Mouse (Mus musculus): Measurements from ENCODE around the gene Gm9945.

Gene Gm9945

DNA sequence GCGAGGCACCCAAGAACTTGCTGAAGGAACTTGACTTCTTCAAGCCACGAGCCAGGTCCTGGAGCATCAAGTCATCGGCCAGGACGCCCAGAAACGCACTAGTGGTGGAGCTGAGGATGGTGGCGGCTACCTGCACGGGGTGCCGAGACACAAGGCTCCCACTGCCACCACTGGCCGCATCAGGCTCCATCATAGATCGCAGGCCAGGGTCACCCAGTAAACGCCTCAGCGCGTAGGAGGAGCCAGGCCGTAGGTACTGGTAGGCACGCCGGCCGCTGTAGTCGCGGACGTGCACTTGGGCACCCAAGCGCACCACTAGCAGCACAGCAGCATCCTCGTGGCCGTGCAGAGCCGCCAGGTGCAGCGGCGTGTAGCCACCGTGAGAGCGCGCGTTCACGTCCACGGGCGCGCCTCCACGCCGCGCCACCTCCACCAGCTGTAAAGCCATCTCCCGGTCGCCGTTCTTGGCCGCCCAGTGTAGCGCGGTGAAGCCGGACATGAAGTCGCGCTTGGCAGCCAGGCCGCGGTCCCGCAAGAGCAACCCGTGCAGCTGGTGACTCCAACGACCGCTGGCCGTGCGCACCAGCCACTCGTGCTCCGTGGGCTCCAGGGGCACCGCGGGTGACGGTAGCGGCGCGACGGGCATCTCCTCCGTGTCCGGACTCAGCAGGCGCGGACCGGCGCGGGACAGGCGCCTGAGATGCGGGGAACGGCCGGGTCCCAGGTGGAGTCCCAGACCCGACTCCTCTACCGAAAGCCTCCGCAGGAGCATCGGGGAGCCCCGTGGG lies 1.4 kb upstream of the Gm9945 start:
- no peak for TF ChIP-seq GATA4 (IDR thresholded peaks at IDR 0.05; ENCODE audit: insufficient replicate concordance, low read length)

DNA sequence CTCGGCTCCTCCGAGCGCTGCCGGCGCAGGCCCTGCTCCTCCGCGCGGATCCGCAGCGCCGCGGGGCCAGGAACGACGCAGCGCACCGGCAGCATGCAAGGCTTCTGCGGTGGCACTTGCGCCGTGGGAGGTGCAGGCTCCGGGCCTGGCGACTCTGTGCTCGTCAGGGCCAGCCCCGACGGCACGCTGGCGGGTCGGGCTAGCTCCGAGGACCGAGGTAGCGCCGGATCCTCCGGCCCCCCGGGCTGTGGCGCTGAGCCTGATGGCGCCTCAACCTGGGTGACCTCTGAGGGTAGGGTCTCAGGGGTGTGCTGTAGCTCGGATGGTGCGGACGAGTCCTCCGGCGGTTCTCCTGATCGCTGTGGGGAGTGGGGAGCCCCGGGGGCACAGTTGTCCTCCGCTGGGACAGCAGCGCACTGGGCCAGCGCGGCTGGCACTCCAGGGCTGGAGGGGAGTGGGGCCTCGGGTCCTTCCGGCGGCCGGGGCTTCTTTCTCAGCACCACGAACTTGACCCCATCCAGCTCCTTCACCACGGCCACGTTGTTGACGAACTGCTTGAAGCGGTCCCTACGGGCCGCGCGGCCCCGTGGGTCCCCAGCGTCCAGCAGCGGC lies 689 bp upstream of the Gm9945 start:
- no peak for TF ChIP-seq GATA4 (IDR thresholded peaks at IDR 0.05; ENCODE audit: insufficient replicate concordance, low read length)

DNA sequence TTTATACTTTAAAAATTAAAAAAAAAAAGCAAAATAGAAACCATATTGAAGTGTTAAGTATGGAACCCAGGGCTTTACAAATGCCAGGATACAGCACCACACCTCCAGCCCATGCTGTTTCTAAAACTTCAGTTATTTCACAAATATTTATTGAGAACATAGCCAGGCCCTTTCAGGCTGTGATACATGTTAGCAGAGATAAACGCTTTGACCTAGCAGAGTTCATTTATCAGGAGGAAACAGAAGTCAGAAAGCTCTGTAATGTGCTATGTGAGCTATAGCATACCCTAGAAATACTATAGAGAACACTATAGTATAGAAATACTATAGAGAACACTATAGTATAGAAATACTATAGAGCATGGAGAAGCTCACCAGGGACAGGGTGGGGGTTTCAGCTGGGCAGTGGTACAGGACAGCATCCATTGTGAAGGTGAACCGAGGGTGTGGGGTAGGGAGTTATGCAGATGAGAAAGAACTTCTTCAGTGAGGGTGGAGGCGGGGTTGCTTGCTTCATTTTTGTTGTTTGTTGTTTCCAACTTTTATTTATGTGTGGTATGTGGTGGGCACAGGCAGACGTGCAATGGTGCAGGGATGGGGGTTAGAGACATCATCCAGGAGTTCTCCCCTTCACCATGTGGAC lies 1.2 kb downstream of the Gm9945 start:
- TF ChIP-seq GATA4 (IDR thresholded peaks at IDR 0.05; ENCODE audit: insufficient replicate concordance, low read length), result no peak

DNA sequence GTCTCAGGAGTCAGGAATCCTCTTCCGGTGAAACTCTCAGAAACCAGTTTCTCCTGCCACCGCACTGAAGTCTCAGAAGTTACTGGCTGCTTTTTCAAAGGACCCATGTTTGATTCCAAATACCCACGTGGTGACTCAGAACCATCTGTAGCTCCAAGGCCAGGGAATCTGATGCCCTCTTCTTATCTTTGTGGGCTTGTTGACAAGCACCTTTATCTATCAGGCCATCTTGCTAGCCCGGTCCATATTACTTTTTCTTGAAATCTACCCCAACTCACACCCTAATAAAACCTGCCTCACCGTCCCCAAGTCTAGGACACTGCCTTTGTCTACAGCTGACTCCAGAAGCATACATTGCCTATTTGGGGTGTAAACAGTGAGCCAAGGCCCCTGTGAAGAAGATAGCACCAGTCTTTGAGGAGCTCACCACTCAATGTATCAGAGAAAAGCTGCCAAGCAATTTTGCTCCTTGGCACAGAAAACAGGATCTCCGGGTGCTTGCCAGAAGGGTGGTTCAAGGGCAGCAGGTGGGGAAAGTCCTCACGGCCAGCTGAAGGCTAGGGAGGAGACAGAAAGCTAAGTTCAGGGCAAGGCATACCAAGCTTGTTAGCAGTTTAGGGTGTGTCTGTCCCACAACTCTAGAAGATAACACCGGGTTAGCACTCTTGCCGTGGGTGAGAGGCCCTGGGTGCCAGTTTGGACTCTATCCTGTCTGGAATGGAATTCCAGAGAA lies 3.4 kb downstream of the Gm9945 start:
- no peak for TF ChIP-seq GATA4 (IDR thresholded peaks at IDR 0.05; ENCODE audit: insufficient replicate concordance, low read length)

DNA sequence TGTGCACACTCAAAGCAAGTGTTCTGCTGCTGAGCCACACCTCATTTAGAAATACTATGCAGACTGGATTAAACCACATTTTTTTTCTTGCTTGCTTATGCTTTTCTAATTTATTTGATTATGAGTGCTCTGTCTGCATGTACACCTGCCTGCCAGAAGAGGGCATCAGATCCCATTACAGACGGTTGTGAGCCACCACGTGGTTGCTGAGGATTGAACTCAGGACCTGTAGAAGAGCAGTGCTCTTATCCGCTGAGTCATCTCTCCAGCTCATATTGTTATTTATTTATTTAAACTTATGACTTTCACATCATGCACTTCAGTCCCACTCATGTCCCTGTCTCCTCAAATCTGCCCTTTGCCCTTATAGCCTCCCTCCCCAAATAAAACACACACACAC lies 5.8 kb downstream of the Gm9945 start:
- TF ChIP-seq GATA4 (IDR thresholded peaks at IDR 0.05; ENCODE audit: insufficient replicate concordance, low read length), result no peak

DNA sequence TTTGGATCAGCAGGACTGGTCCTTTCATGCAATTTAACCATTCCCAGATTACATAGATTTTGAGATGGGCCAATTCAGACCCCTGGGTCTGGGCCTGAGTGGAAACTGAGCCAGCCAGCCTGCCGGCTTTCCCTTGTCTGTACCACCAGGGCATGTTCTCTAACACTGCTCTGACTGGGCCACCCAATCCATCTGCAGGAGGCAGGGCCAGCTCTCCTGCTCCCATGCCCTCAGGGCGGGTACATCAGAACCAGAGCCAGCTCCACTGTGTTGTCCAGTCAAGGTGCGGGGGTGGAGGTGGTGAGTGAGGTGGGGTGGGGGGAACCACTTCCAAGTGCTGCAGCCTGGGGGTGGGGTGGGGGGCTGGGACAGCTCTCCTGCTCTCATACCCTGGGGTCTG lies 6.4 kb downstream of the Gm9945 start:
- TF ChIP-seq GATA4 (IDR thresholded peaks at IDR 0.05; ENCODE audit: insufficient replicate concordance, low read length), result no peak

DNA sequence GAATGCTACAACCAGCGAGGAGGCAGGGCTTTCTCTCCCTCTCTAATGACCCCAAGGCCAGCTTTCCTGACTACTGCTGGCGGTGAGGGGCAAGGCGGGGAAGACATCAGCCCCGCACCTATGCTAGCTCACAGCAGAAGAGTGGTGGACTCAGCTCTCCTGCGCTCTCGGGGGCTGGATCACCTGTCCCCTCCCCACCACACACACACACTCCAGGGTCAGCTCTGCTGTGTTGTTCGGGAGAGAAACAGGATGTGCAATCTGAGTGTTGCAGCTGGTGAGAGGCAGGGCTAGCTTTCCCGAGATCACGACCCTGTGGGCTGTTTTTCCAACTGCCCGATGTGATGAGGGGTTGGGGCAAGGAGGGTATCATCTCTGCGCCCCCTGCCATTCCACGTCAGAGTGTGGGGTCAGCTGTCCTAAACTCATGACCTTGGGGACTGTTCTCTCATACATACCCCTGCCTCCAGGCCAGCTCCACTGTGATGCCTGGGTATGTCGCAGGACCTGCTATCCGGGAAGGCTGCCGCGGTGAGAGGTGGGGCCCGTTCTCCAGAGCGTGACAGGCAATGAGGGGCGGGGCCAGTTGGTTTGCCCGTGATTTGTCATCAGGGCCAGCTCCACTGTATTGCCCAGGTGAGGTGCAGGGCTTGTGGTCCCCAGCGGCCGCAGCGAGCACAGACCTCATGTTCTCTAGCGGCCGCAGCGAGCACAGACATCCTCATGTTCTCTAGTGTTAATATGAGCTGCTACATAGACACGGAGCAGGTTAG lies 7.0 kb downstream of the Gm9945 start:
- no peak for TF ChIP-seq GATA4 (IDR thresholded peaks at IDR 0.05; ENCODE audit: insufficient replicate concordance, low read length)

DNA sequence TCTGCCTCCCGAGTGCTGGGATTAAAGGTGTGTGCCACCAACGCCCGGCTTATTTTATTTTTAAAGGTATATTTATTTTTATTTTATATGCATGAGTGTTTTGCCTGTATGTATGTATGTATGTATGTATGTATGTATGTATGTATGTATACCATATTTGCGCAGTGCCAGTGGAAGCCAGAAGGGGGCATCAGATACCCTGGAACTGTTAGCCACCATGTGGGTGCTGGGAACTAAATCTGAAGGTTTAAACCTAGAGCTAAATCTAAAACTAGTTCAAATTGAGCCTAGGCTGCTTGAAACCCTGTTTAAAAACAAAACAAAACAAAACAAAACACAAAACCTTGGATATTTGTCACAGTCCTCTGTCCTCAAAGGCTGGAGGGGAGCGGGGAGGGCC lies 9.0 kb downstream of the Gm9945 start:
- no peak for TF ChIP-seq GATA4 (IDR thresholded peaks at IDR 0.05; ENCODE audit: insufficient replicate concordance, low read length)

DNA sequence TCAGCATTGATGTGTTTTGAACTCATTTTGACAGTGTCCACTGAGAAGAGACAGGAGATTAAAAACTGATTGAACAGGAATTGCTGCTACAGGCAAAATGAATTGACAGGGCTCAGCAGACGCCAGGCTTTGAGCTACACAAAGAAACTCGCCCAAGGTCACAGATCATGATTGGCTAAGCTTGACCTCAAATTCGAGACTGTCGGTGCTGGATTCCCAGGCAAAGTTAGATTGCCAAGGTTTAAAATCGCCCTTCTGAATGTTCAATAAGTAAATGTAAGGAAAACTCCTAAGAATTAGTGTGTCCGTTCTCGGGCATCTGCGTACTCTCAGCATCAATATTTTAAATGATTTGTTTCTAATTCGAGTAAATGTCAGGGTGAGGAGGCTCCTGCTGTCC lies 9.5 kb downstream of the Gm9945 start:
- no peak for TF ChIP-seq GATA4 (IDR thresholded peaks at IDR 0.05; ENCODE audit: insufficient replicate concordance, low read length)

DNA sequence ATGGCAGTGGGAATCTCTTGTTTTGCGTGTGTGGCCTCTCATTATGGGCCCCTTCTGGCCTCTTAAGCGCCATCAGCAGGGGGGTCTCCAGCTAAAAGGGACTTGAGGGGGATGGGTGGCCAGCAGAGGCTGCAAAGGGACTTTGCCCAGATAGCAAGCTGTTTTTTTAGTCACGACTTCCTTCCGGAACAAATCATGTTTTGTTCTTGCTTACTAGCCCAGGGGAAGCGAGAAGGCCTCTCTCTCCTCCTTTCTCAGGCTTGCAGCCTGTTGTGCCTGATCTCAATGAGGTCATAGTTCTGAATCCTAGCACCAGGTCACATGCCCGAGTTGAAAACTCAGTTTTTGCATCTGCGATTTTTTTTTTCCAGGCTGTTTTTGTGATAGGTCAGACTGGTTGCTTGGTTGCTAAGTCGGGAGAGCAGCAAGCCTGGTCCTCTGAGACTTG lies 12.0 kb downstream of the Gm9945 start:
- TF ChIP-seq GATA4 (IDR thresholded peaks at IDR 0.05; ENCODE audit: insufficient replicate concordance, low read length), result peak; percentile 22; the same call in 1 of the 2 replicates

DNA sequence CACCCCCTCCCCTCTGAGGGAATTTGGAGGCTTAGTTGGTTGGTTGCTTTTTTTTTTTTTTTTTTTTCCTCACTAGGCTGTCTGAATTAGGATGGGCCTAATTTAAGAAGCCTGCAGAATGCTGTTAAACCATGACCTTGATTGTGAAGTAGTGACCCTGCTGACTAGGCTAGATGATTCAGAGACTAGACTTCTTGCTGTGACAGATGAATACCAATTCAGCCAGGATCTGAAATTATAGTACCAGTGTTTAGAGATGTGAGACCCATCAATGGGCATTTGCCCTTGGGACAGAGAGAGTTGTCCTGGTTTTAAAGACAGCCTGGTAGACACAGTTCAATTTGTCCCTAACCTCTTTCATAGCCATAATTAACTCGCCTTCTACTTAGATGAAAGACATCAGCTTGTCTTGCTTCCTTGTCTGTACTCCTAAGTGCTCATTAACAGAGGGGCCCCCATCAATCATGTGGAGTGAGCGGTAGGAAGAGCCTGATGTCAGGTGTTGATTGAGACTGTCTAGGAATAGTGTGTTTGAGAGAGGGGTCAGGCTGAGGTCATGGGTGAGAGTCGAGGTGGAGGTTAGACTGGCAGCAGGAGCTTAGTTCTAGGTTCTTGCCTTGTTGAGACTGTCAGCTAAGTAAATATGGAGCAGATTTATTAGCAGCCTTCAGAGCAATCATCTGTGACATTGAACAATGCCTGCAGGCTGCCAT lies 13.4 kb downstream of the Gm9945 start:
- no peak for TF ChIP-seq GATA4 (IDR thresholded peaks at IDR 0.05; ENCODE audit: insufficient replicate concordance, low read length)

DNA sequence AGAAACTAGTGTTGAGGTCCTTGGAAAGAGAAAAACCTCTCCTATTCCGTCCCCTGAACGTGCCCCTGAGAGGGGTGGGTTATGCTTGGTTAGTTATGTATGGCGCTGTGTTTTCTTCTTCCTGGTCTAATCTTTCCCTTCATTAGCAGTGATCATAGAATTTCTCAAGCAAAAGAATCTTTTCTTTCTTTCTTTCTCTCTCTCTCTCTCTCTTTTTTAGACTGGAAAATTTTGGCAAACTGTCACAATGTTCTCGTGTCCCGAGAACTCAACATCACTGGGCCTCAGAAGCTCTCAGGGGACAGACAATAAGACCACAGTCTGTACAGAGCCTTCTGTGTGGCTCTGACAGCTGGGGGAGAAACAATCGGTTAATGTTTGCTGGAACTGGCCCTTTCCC lies 15.5 kb downstream of the Gm9945 start:
- no peak for TF ChIP-seq GATA4 (IDR thresholded peaks at IDR 0.05; ENCODE audit: insufficient replicate concordance, low read length)

DNA sequence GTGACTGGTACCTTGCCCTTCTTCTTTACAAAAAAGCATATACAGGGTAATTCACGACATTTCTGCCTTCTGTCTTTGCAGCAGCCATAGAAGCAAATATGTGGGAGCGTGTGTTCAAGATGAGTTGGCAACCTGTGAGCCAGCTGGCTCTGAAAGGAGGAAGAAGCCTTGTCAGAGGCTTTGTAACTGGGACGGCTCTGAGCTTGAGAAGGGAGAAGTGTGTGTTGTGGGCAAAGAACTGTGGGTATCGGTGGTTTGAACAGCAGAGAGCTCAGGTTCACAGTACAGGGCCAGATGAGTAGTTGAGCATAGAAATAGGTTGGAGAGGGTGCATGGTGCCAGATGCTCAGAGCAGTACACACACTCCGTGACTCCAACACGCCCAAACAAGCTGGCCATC lies 17.0 kb downstream of the Gm9945 start:
- no peak for TF ChIP-seq GATA4 (IDR thresholded peaks at IDR 0.05; ENCODE audit: insufficient replicate concordance, low read length)

DNA sequence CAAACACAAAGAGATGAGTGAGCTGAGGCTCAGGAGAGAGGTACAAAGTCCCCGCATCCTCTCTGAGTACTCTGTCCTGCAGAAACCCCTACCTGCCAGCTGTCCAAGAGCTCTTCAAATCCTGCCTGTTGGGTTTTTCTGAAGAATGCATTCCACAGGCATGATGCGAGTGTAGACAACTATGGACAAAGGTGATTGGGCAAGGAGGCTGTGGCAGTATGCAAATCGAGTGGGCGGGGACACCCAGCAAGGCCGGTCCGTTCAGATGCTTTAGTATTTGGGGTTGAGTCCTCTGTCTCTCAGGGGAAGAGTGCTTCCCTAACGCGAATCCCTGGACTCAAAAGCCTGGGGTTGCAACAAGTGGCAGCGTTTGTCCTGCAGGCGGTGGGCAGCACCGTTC lies 20.6 kb downstream of the Gm9945 start:
- TF ChIP-seq GATA4 (IDR thresholded peaks at IDR 0.05; ENCODE audit: insufficient replicate concordance, low read length), result no peak

Measured in liver, adult (tissue).